Mouse (Mus musculus) hindbrain, embryonic 12.5 days (tissue): ENCODE data around the gene Tmcc1. TPM values are rescaled to one million over a fixed set of nuclear protein-coding genes. Genes with fewer than 3 reads are reported as not detected.

Experiments used
- ATAC-seq: fragments of 200-750 bp; cut with Nextera tagmentation; 2 replicates; pipeline ENCODE4 v1.8.0; 2017; ENCODE audit warnings: moderate TSS enrichment; ENCODE audit not compliant: low FRiP score
- H3K27ac ChIP-seq: fragments of 300-500 bp; sonication (generic); 2 replicates; pipeline ENCODE4 v1.5.1; 2016; ENCODE audit warnings: mild to moderate bottlenecking
- H3K27me3 ChIP-seq: fragments of 300-500 bp; sonication (generic); 2 replicates; pipeline ENCODE4 v1.6.1; 2016; ENCODE audit warnings: mild to moderate bottlenecking
- H3K36me3 ChIP-seq: fragments of 300-500 bp; sonication (generic); 2 replicates; pipeline ENCODE4 v1.6.1; 2016; ENCODE audit warnings: mild to moderate bottlenecking
- H3K4me1 ChIP-seq: fragments of 300-500 bp; sonication (generic); 2 replicates; pipeline ENCODE4 v1.6.1; 2016
- H3K4me2 ChIP-seq: fragments of 300-500 bp; sonication (generic); replicated peaks from 2 replicates; pipeline ENCODE4 v1.6.1; 2016; ENCODE audit warnings: mild to moderate bottlenecking
- H3K4me3 ChIP-seq: fragments of 300-500 bp; sonication (generic); 2 replicates; pipeline ENCODE4 v1.5.1; 2016; ENCODE audit warnings: mild to moderate bottlenecking
- H3K9ac ChIP-seq: fragments of 300-500 bp; sonication (generic); 2 replicates; pipeline ENCODE4 v1.6.1; 2016; ENCODE audit warnings: mild to moderate bottlenecking, moderate library complexity
- H3K9me3 ChIP-seq: fragments of 300-500 bp; sonication (generic); replicated peaks from 2 replicates; pipeline ENCODE4 v1.6.1; 2016; ENCODE audit warnings: mild to moderate bottlenecking
- WGBS: fragments of 180-500 bp; shearing (Covaris S2); methylation state at CpG from one replicate; pipeline ENCODE4 v1.1.7; 2016; 5-methylcytosine and 5-hydroxymethylcytosine counted together
- polyA plus RNA-seq: library from polyadenylated mRNA; unstranded; fragments of >200 nt; fragmentation: Nextera tagmentation; extraction: Ambion mirVana; gene quantifications from 2 replicates; pipeline ENCODE4 v1.2.1, GENCODE M21; 2016

Gene Tmcc1
- polyA plus RNA-seq, 1 experiment from 2014 or later: 33.0 TPM

DNA sequence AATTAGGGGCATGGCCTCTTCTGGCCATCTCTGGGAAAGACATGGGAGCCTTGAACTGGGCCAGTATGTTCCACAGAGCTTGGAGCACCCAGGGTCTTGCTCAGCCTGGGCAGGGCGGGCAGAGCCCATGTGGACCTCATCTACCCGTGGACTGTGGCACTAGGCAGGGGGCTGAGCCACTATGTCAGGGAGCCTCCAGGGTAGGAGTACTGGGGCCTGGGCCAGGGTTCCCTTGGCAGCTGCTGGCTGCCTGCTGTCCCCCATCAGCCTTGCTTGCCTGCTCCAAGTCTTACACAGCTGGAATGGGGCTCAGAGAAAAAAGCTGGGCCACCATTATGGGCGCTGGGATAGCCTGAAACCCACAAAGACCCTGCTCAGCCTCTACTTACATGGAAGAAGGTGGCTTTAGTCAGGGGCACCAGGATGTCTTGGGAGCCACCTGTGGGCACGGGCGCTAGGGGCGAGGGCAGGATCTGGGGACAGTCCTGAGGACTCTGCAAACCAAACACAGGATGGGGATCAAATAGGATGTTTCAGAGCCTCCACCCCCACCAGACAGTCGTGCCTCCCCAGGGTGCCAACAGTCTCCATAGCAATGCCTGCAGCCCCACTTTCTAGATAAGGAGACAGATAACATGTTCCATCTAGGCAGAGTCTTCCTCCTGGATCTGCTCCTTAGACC lies 221.1 kb downstream of the Tmcc1 start:
- no peak for ATAC-seq
- WGBS: 75% methylated on average over 7 of the region's 7 CpGs
- no peaks in the 10 kb centered on the region for H3K9me3 ChIP-seq
- peaks cover 38% of the 10 kb centered on the region for H3K4me1 ChIP-seq
- no peak overlapping the region for H3K4me2 ChIP-seq
- H3K4me3 ChIP-seq: no peak overlapping the region
- H3K9ac ChIP-seq: no peak overlapping the region
- H3K27me3 ChIP-seq: no peaks in the 10 kb centered on the region
- H3K27ac ChIP-seq: no peak overlapping the region
- H3K36me3 ChIP-seq: no peaks in the 10 kb centered on the region

DNA sequence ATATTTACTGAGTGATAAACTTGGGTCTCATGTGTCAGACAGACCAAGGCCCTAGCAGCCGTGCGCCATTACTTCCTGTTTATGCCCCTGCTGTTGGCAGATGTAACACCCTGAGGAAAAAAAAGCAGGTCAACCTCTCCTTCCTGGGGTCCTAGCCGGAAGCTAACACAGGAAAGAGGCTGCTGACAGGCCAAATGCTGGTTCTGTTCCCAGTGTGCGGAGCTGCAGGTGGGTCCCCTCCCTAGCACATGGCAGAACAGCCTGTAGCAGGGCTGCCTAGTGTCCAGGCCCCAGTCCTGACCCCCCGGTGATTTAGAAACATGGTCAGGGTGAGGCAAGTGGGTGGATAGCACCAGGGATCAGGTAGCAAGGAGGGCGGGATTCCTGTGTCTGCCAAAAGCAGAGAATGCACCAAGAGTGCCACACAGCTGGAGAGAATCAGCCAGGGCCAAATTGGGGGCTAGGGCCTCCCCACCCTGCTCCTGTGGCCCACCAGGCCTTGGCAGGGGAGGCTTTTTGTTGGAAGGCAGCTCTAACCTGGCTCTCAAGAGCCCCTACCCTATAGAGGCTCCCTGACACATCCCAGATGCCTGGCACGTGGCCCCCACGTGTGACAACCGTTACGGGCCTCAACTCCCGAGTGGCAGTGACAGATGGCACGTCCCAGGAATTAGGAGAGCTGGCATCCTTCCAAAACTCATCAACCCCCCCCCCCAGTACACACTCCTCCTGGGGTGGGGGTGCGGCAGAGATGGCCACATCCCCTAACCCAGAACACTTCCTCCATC lies 221.8 kb downstream of the Tmcc1 start:
- no peaks in the 10 kb centered on the region for H3K36me3 ChIP-seq
- H3K9ac ChIP-seq: no peak overlapping the region; the same call in 1 of the 2 replicates
- peaks cover 38% of the 10 kb centered on the region for H3K4me1 ChIP-seq
- 52% methylated on average over 13 of the region's 13 CpGs for WGBS
- ATAC-seq: peak; percentile 14; the same call in 1 of the 2 replicates
- H3K27me3 ChIP-seq: no peaks in the 10 kb centered on the region
- no peak overlapping the region for H3K4me2 ChIP-seq
- no peak overlapping the region for H3K4me3 ChIP-seq
- H3K27ac ChIP-seq: no peak overlapping the region
- H3K9me3 ChIP-seq: no peaks in the 10 kb centered on the region

DNA sequence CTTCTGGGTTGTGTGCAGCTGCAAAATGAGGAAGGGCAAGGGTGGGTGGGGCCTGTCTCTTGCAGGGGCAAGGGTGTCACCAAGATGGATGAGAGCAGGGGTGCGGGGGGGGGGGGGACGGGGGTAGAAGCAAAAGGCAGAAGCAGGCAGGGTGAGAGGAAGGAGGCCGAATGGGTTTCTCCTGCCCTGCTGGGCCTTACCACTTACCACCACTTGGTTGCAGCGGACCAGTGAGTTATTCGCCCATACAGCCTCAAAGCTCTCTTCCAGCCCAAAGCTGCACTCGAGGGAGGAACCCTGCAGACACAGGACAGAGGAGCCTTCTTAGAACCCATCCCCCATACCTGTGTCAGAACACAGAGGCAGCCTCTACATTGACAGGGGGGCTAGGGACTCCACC lies 223.3 kb downstream of the Tmcc1 start:
- Histone ChIP-seq H3K27ac (no peak overlapping the region), H3K9ac (no peak overlapping the region), H3K27me3 (peaks cover 3% of the 10 kb centered on the region; the same call in 1 of the 2 replicates), H3K4me3 (no peak overlapping the region), H3K9me3 (no peaks in the 10 kb centered on the region), H3K36me3 (no peaks in the 10 kb centered on the region), H3K4me2 (no peak overlapping the region), H3K4me1 (peaks cover 38% of the 10 kb centered on the region)
- WGBS: 58% methylated on average over 3 of the region's 6 CpGs
- no peak for ATAC-seq

DNA sequence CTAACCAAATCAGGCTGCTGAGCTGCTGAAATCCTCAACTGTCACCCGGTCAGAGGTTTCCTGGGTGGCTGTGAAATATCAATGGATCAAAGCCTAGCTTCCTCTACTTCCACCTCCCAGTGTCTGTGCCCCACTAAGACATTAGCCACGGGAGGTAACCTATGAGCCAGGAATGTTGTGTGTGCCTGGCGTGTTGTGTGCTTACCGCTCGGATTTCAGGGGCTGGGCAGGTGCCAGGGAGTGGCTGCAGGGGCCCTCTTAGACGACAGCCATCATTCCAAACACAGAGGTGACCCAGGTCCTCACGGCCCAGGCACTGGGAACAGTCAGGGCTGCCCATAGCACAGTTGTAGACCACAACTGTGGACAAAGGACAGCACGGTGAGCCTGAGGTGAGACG lies 224.2 kb downstream of the Tmcc1 start:
- no peak for ATAC-seq
- Histone ChIP-seq H3K4me3 (no peak overlapping the region), H3K27me3 (peaks cover 3% of the 10 kb centered on the region; the same call in 1 of the 2 replicates), H3K9me3 (no peaks in the 10 kb centered on the region), H3K36me3 (no peaks in the 10 kb centered on the region), H3K4me1 (peaks cover 35% of the 10 kb centered on the region), H3K4me2 (no peak overlapping the region), H3K9ac (no peak overlapping the region), H3K27ac (no peak overlapping the region)
- 73% methylated on average over 9 of the region's 9 CpGs for WGBS

DNA sequence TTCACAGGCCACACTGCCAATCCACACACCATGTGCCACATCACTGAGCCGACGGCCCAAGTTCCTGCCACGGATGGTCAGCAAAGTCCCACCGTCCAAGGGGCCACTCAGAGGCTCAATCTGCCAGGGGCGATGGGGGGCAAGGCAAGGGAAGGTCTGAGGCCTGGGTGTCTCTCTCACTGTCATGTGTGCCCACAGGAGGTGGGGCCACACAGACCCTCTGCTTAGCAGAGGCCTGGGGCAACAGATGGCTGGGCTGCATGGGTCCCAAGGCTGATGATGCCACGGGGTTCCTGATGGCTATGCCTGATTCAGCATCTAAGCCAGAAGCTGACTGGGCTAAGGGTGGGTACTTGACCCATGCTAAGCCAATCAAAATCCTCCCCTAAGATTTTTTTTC lies 224.6 kb downstream of the Tmcc1 start:
- H3K36me3 ChIP-seq: no peaks in the 10 kb centered on the region
- no peak overlapping the region for H3K27ac ChIP-seq
- peaks cover 3% of the 10 kb centered on the region; the same call in 1 of the 2 replicates for H3K27me3 ChIP-seq
- no peaks in the 10 kb centered on the region for H3K9me3 ChIP-seq
- H3K9ac ChIP-seq: no peak overlapping the region
- H3K4me1 ChIP-seq: peaks cover 32% of the 10 kb centered on the region
- peak; percentile 35; the same call in 1 of the 2 replicates for ATAC-seq
- H3K4me2 ChIP-seq: no peak overlapping the region
- H3K4me3 ChIP-seq: no peak overlapping the region
- 73% methylated on average over 6 of the region's 6 CpGs for WGBS

Other genes with a start within 250 kb of the Tmcc1 start
- gene H1foo, start 248.5 kb downstream of the Tmcc1 start, polyA plus RNA-seq: not detected in 2 replicates
- gene Plxnd1, start 198.5 kb downstream of the Tmcc1 start, polyA plus RNA-seq: 21.9 and 24.5 TPM in 2 replicates
- 71.7 and 72.2 TPM in 2 replicates for gene Washc2, start 14.6 kb upstream of the Tmcc1 start, polyA plus RNA-seq
- gene Zfand4, start 70.7 kb upstream of the Tmcc1 start, polyA plus RNA-seq: 8.9 and 9.7 TPM in 2 replicates
- 65.0 and 68.5 TPM in 2 replicates for gene March8, start 144.5 kb upstream of the Tmcc1 start, polyA plus RNA-seq